Mouse (Mus musculus) neural tube, embryonic 12.5 days (tissue): ENCODE data around the gene Farsa. TPM values are rescaled to one million over a fixed set of nuclear protein-coding genes. Genes with fewer than 3 reads are reported as not detected.

ENCODE experiments used
- ATAC-seq: fragments of 200-750 bp; cut with Nextera tagmentation; 2 replicates; pipeline ENCODE4 v1.8.0; 2017; ENCODE audit warnings: low read depth, mild to moderate bottlenecking, moderate TSS enrichment, moderate library complexity; ENCODE audit not compliant: low FRiP score
- H3K27ac ChIP-seq: fragments of 300-500 bp; sonication (generic); 2 replicates; pipeline ENCODE4 v1.5.1; 2016
- H3K27me3 ChIP-seq: fragments of 300-500 bp; sonication (generic); replicated peaks from 2 replicates; pipeline ENCODE4 v1.6.1; 2016; ENCODE audit warnings: mild to moderate bottlenecking
- H3K36me3 ChIP-seq: fragments of 300-500 bp; sonication (generic); 2 replicates; pipeline ENCODE4 v1.6.1; 2016; ENCODE audit warnings: mild to moderate bottlenecking
- H3K4me1 ChIP-seq: fragments of 300-500 bp; sonication (generic); 2 replicates; pipeline ENCODE4 v1.6.1; 2016
- H3K4me2 ChIP-seq: fragments of 300-500 bp; sonication (generic); replicated peaks from 2 replicates; pipeline ENCODE4 v1.6.1; 2016; ENCODE audit warnings: mild to moderate bottlenecking
- H3K4me3 ChIP-seq: fragments of 300-500 bp; sonication (generic); 2 replicates; pipeline ENCODE4 v1.5.1; 2016
- H3K9ac ChIP-seq: fragments of 300-500 bp; sonication (generic); 2 replicates; pipeline ENCODE4 v1.6.1; 2016; ENCODE audit warnings: mild to moderate bottlenecking
- H3K9me3 ChIP-seq: fragments of 300-500 bp; sonication (generic); 2 replicates; pipeline ENCODE4 v1.6.1; 2016; ENCODE audit warnings: mild to moderate bottlenecking
- WGBS: fragments of 180-500 bp; shearing (Covaris S2); methylation state at CpG from one replicate; pipeline ENCODE4 v1.1.7; 2016; 5-methylcytosine and 5-hydroxymethylcytosine counted together
- polyA plus RNA-seq: library from polyadenylated mRNA; unstranded; fragments of >200 nt; fragmentation: Nextera tagmentation; extraction: Ambion mirVana; gene quantifications from 2 replicates; pipeline ENCODE4 v1.2.1, GENCODE M21; 2016

Gene Farsa
- polyA plus RNA-seq, 1 experiment from 2014 or later, result 110 TPM

GRCm38 (mm10) chr8:84837912-84838470, 18.8 kb upstream of the Farsa start:
- H3K4me3 ChIP-seq, result 0 out of 2 replicates have a peak overlapping the region, but pooled peaks have one; percentile 1

GRCm38 (mm10) chr8:84838513-84838912, 18.3 kb upstream of the Farsa start:
- Histone ChIP-seq H3K9me3 (no peaks in the 10 kb centered on the region), H3K4me3 (no peak overlapping the region), H3K27ac (no peak overlapping the region), H3K9ac (no peak overlapping the region), H3K36me3 (peaks cover 75% of the 10 kb centered on the region), H3K27me3 (no peaks in the 10 kb centered on the region), H3K4me2 (no peak overlapping the region), H3K4me1 (peaks cover 35% of the 10 kb centered on the region)
- WGBS, result 92% methylated on average over 5 of the region's 5 CpGs
- ATAC-seq, result no peak

More at GRCm38 (mm10) chr8:84837912-84838470, 18.8 kb upstream of the Farsa start:
- Histone ChIP-seq H3K9ac (no peak overlapping the region), H3K9me3 (no peaks in the 10 kb centered on the region), H3K4me1 (peaks cover 38% of the 10 kb centered on the region), H3K27ac (no peak overlapping the region), H3K4me2 (0 out of 2 replicates have a peak overlapping the region, but pooled peaks have one; percentile 16), H3K36me3 (peaks cover 69% of the 10 kb centered on the region), H3K27me3 (no peaks in the 10 kb centered on the region)
- no peak for ATAC-seq
- 80% methylated on average over 15 of the region's 15 CpGs for WGBS

GRCm38 (mm10) chr8:84839411-84839810, 17.4 kb upstream of the Farsa start:
- Histone ChIP-seq H3K36me3 (peaks cover 77% of the 10 kb centered on the region), H3K4me3 (peak overlapping the region; percentile 87), H3K27ac (no peak overlapping the region), H3K9ac (no peak overlapping the region), H3K4me1 (peaks cover 41% of the 10 kb centered on the region), H3K27me3 (no peaks in the 10 kb centered on the region), H3K9me3 (no peaks in the 10 kb centered on the region), H3K4me2 (peak overlapping the region; percentile 67)
- 97% methylated on average over 2 of the region's 2 CpGs for WGBS
- no peak for ATAC-seq

- H3K4me1 ChIP-seq, result peaks cover 46% of the 10 kb centered on the region
- H3K27me3 ChIP-seq, result no peaks in the 10 kb centered on the region
- H3K9me3 ChIP-seq, result no peaks in the 10 kb centered on the region
- H3K4me3 ChIP-seq, result peak overlapping the region; percentile 87
- peaks cover 77% of the 10 kb centered on the region for H3K36me3 ChIP-seq
- peak overlapping the region; percentile 67 for H3K4me2 ChIP-seq
- H3K27ac ChIP-seq, result peak overlapping the region; percentile 82; the same call in 1 of the 2 replicates
- WGBS, result 4% methylated on average over 7 of the region's 7 CpGs
- no peak for ATAC-seq
- peak overlapping the region; percentile 89 for H3K9ac ChIP-seq
Measured at GRCm38 (mm10) chr8:84839875-84840247, 16.9 kb upstream of the Farsa start.

- under 1% methylated on average over 55 of the region's 55 CpGs for WGBS
- no peaks in the 10 kb centered on the region for H3K9me3 ChIP-seq
- peaks cover 51% of the 10 kb centered on the region for H3K4me1 ChIP-seq
- no peaks in the 10 kb centered on the region for H3K27me3 ChIP-seq
- H3K27ac ChIP-seq, result peak within 1 kb of the TSS; percentile 82; the same call in 1 of the 2 replicates
- H3K36me3 ChIP-seq, result peaks cover 75% of the 10 kb centered on the region
- peak within 1 kb of the TSS; percentile 87 for H3K4me3 ChIP-seq
- H3K9ac ChIP-seq, result peak within 1 kb of the TSS; percentile 89
- ATAC-seq, result peak; percentile 95
- H3K4me2 ChIP-seq, result peak within 1 kb of the TSS; percentile 67
Measured at GRCm38 (mm10) chr8:84840248-84840999, 16.4 kb upstream of the Farsa start, which contains the start of gene Rad23a. TSS of gene Rad23a (minus strand) at chr8:84840665.

GRCm38 (mm10) chr8:84841514-84841913, 15.3 kb upstream of the Farsa start:
- no peaks in the 10 kb centered on the region for H3K27me3 ChIP-seq
- no peak for ATAC-seq
- H3K27ac ChIP-seq, result no peak overlapping the region
- peaks cover 49% of the 10 kb centered on the region for H3K4me1 ChIP-seq
- 72% methylated on average over 1 of the region's 1 CpGs for WGBS
- no peaks in the 10 kb centered on the region for H3K9me3 ChIP-seq
- H3K4me2 ChIP-seq, result no peak overlapping the region
- H3K9ac ChIP-seq, result no peak overlapping the region
- peaks cover 64% of the 10 kb centered on the region for H3K36me3 ChIP-seq
- H3K4me3 ChIP-seq, result no peak overlapping the region

GRCm38 (mm10) chr8:84844397-84845070, 12.3 kb upstream of the Farsa start:
- no peaks in the 10 kb centered on the region for H3K27me3 ChIP-seq
- peak overlapping the region; percentile 85 for H3K9ac ChIP-seq
- WGBS, result 88% methylated on average over 9 of the region's 9 CpGs
- peak overlapping the region; percentile 86 for H3K4me2 ChIP-seq
- H3K9me3 ChIP-seq, result no peaks in the 10 kb centered on the region
- peak overlapping the region; percentile 94 for H3K4me3 ChIP-seq
- H3K27ac ChIP-seq, result no peak overlapping the region
- ATAC-seq, result no peak
- peaks cover 35% of the 10 kb centered on the region for H3K4me1 ChIP-seq
- peaks cover 40% of the 10 kb centered on the region for H3K36me3 ChIP-seq

- Histone ChIP-seq H3K9ac (peak overlapping the region; percentile 85), H3K4me1 (peaks cover 32% of the 10 kb centered on the region), H3K27ac (0 out of 2 replicates have a peak overlapping the region, but pooled peaks have one; percentile 68), H3K9me3 (no peaks in the 10 kb centered on the region), H3K27me3 (no peaks in the 10 kb centered on the region), H3K4me2 (peak overlapping the region; percentile 86), H3K36me3 (peaks cover 40% of the 10 kb centered on the region), H3K4me3 (peak overlapping the region; percentile 94)
- WGBS, result 18% methylated on average over 12 of the region's 12 CpGs
- no peak for ATAC-seq
Measured at GRCm38 (mm10) chr8:84845355-84846093, 11.3 kb upstream of the Farsa start.

- H3K9ac ChIP-seq, result peak overlapping the region; percentile 85
- peak overlapping the region; percentile 68; the same call in 1 of the 2 replicates for H3K27ac ChIP-seq
- peak overlapping the region; percentile 94 for H3K4me3 ChIP-seq
- peaks cover 38% of the 10 kb centered on the region for H3K36me3 ChIP-seq
- peaks cover 32% of the 10 kb centered on the region for H3K4me1 ChIP-seq
- 1% methylated on average over 30 of the region's 30 CpGs for WGBS
- ATAC-seq, result peak; percentile 55
- no peaks in the 10 kb centered on the region for H3K27me3 ChIP-seq
- H3K9me3 ChIP-seq, result no peaks in the 10 kb centered on the region
- peak overlapping the region; percentile 86 for H3K4me2 ChIP-seq
Measured at GRCm38 (mm10) chr8:84846094-84846721, 10.6 kb upstream of the Farsa start.

GRCm38 (mm10) chr8:84846722-84847572, 9.8 kb upstream of the Farsa start, which contains the start of gene Calr:
TSS of gene Calr (minus strand) at chr8:84846934.
- Histone ChIP-seq H3K36me3 (peaks cover 30% of the 10 kb centered on the region), H3K4me2 (peak within 1 kb of the TSS; percentile 86), H3K4me1 (peaks cover 32% of the 10 kb centered on the region), H3K27me3 (no peaks in the 10 kb centered on the region), H3K27ac (peak within 1 kb of the TSS; percentile 68), H3K9ac (peak within 1 kb of the TSS; percentile 85), H3K4me3 (peak within 1 kb of the TSS; percentile 94), H3K9me3 (no peaks in the 10 kb centered on the region)
- ATAC-seq, result peak; percentile 99
- WGBS, result under 1% methylated on average over 55 of the region's 55 CpGs
